Mouse (Mus musculus) cerebellum, postnatal 25 days (tissue): ENCODE data around the gene Ropn1.

Experiments
- DNase-seq, 2 experiments: peaks; one replicate each; pipeline ENCODE4 v3.0.0; 2021; ENCODE audit warnings: mixed read lengths in 2 of 2

Ropn1 gene

DNA sequence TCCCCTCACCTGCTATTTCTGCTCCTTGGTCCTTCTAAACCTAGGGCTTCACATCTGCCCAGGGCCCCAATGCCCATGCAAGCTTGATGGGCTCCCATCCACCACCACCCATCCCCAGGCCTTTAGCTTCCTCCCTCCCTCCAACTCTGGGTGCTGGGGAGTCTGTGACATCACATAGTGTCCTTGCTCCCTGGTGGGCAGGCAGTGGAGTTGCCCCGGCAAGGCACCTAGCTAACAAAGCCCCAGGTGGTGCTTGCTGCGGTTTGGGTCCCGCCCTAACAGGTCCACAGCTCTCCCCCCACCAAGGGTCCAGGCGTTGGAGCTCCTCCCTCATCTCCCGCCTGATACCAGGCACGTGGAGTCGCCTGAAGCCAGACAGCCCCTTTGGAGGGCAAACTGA is at the start of gene Ropn1:
Gene Ropn1, plus strand, starts transcription at position 301 of the 400 bp plus-strand sequence.
- no peak for DNase-seq

- no peak for DNase-seq
These were observed 47.8 kb upstream of the Ropn1 start for GRCm38 (mm10) chr16:34601954-34602353.

DNA sequence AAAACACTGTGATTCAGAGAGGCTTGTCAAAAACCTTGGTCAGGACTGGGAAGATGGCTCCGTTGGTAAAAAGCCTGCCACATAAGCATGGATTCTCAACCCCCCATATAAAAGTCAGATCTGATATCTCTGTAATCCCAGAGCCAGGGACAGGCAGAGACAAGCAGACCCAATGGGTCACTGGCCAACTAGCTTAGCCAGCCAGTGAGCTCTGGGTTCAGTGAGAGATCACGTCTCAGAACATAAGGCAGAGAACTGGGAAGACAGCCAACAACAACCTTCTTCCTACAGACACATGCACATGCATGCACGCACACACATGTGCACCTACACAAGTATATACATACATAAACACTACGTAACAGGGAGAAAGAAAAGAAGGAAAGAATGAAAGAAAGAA is 46.6 kb upstream of the Ropn1 start:
- no peak for DNase-seq

- DNase-seq = no peak
These were observed 45.9 kb upstream of the Ropn1 start for GRCm38 (mm10) chr16:34603854-34604253.

GRCm38 (mm10) chr16:34605679-34606078 is 44.0 kb upstream of the Ropn1 start:
- peak; percentile 6 to 20 for DNase-seq

GRCm38 (mm10) chr16:34610137-34610536 is 39.6 kb upstream of the Ropn1 start:
- no peak for DNase-seq

DNA sequence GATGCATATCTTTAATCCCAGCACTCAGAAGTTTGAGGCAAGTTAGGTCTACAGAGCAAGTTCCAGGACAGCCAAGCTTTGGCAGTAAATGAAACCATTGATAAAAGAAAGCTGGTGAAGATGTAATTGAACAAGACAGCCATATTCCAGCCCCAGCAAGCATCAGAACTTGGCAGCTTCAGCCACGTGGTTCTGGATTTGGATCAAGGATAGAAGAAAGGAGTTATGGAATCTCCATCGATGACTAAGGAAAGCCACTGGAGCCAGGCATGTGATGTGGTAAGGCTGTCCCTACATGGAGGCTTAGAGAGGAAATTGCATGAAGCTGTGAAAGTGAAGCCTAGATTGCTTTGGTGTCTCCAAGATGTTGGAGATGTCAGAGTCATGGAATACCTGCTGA is 35.7 kb upstream of the Ropn1 start:
- DNase-seq = no peak

DNA sequence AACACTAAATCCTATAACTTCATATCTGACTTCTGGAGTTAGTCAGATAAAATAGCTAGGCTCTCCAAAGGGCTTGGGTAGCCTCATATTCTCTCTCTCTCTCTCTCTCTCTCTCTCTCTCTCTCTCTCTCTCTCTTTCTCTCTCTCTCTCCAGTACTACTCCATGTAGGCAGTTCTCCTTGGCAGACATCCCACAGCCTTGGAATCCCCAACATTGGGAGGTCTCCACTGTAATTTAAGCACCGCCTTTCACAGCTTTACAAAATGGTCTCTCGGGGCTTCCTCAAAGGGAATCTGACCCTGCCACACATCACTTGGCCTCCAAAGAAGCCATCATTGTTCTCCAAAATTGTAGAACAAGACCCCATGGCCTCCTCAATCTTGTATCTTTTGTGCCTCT is 22.1 kb upstream of the Ropn1 start:
- no peak for DNase-seq

- no peak for DNase-seq
These were observed 21.3 kb upstream of the Ropn1 start for GRCm38 (mm10) chr16:34628397-34628796.

GRCm38 (mm10) chr16:34635557-34635956 is 14.2 kb upstream of the Ropn1 start:
- DNase-seq = no peak

DNA sequence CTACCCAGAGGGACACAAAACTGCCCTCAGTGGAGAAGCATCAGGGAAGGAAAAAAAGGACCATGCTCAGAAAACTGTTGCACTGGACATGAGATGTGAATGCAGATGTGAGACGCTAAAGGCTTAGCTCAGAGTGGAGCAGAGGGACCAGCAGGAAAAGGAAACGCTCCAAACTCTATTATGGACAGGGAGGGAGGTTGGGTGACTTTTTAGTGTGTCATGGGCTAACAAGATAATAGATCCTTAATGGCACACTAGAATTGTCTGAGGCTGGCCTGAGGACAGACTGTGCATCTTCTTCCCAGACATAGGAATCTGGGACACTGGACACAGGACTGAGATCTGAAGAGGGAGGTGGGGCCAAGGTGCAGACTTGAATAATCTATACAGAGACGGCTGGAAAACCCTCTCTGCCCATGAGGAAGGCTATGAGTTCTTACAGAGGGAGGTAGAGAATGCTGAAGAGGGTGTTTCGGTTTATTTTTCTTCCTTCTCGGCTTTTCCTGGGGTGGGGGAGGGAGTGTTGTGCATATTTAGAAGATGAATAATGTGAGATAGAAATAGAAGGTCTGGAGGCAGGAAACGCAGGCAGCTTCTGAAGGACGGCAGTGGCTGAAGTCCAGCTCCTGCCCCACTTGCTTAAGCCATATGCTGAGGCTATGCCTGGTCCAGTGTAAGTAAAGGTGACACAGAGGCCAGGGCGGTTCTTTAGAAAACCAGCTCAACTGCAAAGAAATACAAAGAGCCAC is 6.0 kb upstream of the Ropn1 start:
- DNase-seq = no peak

GRCm38 (mm10) chr16:34653023-34653422 is 3.3 kb downstream of the Ropn1 start:
- DNase-seq = no peak

DNA sequence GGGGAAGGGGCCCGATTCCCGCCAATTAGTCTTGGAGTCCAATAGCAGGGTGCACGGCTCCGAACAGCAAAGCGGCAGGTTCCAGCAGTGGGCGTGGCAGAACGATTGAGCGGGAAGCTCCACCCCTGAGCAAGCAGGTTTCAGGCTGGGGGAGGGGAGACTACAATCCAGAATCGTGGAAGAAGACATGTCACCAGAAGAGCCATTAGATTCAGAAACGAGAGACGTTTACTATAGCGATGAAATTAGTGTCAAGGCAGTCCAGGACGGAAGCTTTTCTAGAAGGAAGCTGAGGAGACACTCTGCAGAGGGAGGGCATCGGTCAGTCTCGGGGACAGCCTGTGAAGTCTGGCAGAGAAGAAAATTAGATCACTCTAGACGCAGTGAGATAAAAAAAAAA is 7.8 kb downstream of the Ropn1 start:
- DNase-seq = peak in 1 of 2 experiments; percentile 8

- no peak for DNase-seq
These were observed 8.3 kb downstream of the Ropn1 start for GRCm38 (mm10) chr16:34657983-34658382.

DNA sequence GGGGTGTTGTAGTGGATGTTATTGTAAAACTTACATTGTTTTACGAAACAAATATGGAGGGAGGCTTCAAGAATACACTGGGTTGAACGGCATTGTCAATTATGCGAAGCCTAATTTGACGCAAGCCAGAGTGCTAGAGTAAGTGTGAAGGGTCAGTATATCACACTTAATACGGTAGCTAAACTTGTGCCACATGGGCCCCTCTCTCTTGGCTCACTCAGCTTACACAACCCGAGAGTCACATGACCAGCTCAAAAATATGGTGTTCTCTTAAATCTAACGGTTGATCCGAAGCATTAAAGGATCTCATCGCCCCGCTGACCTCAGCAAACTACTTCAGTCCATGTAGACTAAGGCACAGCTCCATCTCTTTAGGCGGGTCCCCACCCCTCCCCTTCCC is 8.7 kb downstream of the Ropn1 start:
- DNase-seq = no peak

DNA sequence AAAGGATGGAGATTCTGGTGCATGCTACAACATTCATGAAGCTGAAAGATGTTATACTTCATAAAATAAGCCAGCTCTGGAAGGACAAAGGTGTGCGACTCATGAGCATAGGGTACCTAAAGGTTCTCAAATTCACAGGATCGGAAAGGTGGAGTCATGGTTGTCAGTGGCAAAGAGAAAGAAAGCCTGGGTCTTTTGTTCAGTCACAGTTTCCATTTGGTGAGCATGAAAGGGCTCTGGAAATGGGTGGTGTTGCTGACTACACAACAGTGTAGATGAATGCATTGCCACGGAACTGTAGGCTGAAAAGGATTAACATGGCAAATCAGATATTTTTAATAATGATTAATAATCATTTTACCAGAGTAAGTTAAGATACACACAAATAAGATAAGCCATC is 14.8 kb downstream of the Ropn1 start:
- DNase-seq = no peak

GRCm38 (mm10) chr16:34667031-34667726 is 17.5 kb downstream of the Ropn1 start:
- DNase-seq = peak; percentile 75 to 83

GRCm38 (mm10) chr16:34668341-34668740 is 18.6 kb downstream of the Ropn1 start:
- no peak for DNase-seq

GRCm38 (mm10) chr16:34671966-34672365 is 22.2 kb downstream of the Ropn1 start:
- no peak for DNase-seq

GRCm38 (mm10) chr16:34672822-34673221 is 23.1 kb downstream of the Ropn1 start:
- DNase-seq = no peak

GRCm38 (mm10) chr16:34674365-34674764 is 24.6 kb downstream of the Ropn1 start:
- no peak for DNase-seq

DNA sequence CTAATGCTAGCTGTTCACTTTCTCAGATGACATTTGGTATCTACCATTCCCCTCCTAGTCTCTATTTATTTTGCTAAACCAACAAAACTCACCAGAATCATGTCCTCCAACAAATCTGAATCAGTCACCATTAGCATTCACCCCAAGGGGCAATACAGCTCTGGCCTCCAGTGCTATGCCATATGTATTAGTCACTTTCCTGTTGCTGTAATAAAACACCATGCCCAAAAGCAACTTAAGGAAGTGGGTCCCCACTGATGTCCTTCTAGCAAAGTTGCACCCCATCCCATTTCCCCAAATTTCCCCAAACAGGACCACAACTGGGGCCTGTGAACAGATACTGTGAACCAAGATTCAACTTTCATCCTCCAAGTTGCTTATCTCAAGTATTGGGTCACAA is 32.1 kb downstream of the Ropn1 start:
- no peak for DNase-seq

DNA sequence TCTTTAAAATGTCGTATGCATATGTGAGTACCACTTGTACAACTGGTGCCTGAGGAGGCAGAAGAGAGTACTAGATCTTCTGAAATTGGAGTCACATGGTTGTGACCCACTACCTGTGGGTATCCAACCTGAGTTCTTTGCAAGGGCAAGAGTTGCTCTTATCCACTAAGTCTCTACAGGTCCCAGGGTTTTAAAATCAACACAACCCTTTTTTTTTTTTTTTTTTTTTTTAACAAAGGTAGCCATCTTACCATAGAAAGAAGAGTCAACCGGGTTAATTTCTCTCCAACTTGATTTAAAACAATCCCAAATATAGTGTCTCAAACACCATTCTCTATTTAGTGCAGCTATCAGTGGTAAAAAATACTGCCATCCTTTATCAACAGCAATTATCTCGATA is 40.2 kb downstream of the Ropn1 start:
- DNase-seq = no peak

DNA sequence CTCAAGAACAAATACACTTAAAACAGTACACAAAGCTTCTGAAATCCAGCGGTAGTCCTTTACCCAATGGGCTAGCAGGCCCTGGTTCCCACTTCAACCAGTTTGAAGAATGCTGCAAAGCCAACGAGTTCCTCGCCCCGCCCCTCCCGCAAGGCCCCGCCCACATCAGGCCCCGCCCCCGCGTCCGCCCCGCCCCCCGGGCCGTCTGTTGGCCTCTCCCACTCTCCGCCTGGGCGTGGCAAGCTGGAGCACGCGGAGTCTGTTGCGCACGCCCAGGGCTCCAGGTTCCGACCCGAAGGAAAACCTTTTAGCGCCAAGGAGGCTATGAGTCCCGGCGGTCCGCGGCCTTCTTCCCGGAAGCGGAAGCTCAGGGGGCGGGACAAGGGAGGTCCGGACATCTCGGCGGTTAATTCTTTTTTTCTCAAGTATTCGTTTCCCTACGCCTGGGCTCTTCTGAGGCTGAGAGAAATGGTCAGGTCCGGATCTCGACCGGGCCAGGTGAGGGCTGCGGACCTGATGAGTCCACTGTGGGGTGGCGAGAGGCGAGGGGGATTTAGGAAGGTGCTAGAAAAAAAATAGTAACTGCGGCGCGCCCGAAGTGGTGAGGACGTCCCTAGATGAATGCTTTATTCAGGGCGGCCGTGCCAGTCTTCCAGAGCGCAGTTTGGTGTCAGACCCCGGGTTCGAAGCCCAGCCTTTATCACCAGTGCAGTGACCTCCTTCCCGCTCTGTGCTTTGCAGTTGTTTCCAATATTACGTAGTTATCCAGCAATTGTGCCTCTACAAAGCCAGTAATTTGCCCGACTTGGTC is 40.8 kb downstream of the Ropn1 start, which contains the start of gene Ccdc14:
Gene Ccdc14, plus strand, starts transcription at position 283 of the 811 bp plus-strand sequence.
- peak; percentile 81 to 87 for DNase-seq
